Mouse (Mus musculus) limb, embryonic 14.5 days (tissue): ENCODE data around the gene Cdc14a. TPM values are rescaled to one million over a fixed set of nuclear protein-coding genes. Genes with fewer than 3 reads are reported as not detected.

Experiments used
- ATAC-seq: fragments of 200-750 bp; cut with Nextera tagmentation; 2 replicates; pipeline ENCODE4 v1.8.0; 2017; ENCODE audit warnings: low read depth, moderate number of reproducible peaks, moderate TSS enrichment; ENCODE audit not compliant: low FRiP score
- DNase-seq: peaks from one replicate; pipeline ENCODE4 v3.0.0-alpha.2; 2015; ENCODE audit warnings: low spot score
- H3K27ac ChIP-seq: fragments of 300-500 bp; sonication (generic); replicated peaks from 2 replicates; pipeline ENCODE4 v1.5.1; 2014; ENCODE audit warnings: low read depth, mild to moderate bottlenecking, low read length, moderate library complexity, mixed read lengths
- H3K27me3 ChIP-seq: fragments of 300-500 bp; sonication (generic); 2 replicates; pipeline ENCODE4 v1.6.1; 2014; ENCODE audit warnings: low read length, mixed read lengths; ENCODE audit not compliant: control insufficient read depth, insufficient read depth
- H3K36me3 ChIP-seq: fragments of 300-500 bp; sonication (generic); 2 replicates; pipeline ENCODE4 v1.6.1; 2014; ENCODE audit warnings: mild to moderate bottlenecking, low read length, moderate library complexity, mixed read lengths; ENCODE audit not compliant: control insufficient read depth, insufficient read depth
- H3K4me1 ChIP-seq: fragments of 300-500 bp; sonication (generic); 2 replicates; pipeline ENCODE4 v1.6.1; 2014; ENCODE audit warnings: antibody characterized with exemption, low read length, mixed read lengths; ENCODE audit not compliant: control insufficient read depth, insufficient read depth
- H3K4me2 ChIP-seq: fragments of 300-500 bp; sonication (generic); replicated peaks from 2 replicates; pipeline ENCODE4 v1.6.1; 2014; ENCODE audit warnings: low read depth, mild to moderate bottlenecking, low read length, moderate library complexity; ENCODE audit not compliant: severe bottlenecking
- H3K4me3 ChIP-seq: fragments of 300-500 bp; sonication (generic); replicated peaks from 2 replicates; pipeline ENCODE4 v1.5.1; 2014; ENCODE audit warnings: low read length
- H3K9ac ChIP-seq: fragments of 300-500 bp; sonication (generic); 2 replicates; pipeline ENCODE4 v1.6.1; 2014; ENCODE audit warnings: mild to moderate bottlenecking, low read depth, low read length, moderate library complexity; ENCODE audit not compliant: severe bottlenecking
- H3K9me3 ChIP-seq: fragments of 300-500 bp; sonication (generic); 2 replicates; pipeline ENCODE4 v1.6.1; 2016; ENCODE audit warnings: low read length; ENCODE audit not compliant: control insufficient read depth
- POLR2A ChIP-seq: fragments of 200-500 bp; IDR thresholded peaks from 2 replicates; pipeline ENCODE4 v1.8.0; 2012; ENCODE audit warnings: inconsistent platforms, mild to moderate bottlenecking, moderate library complexity, borderline replicate concordance; ENCODE audit not compliant: insufficient read depth, insufficient read length; ENCODE audit errors: extremely low read depth
- WGBS: fragments of 180-500 bp; shearing (Covaris S2); extraction: QIAGEN DNeasy Blood & Tissue Kit; methylation state at CpG from one replicate; pipeline ENCODE4 v1.1.7; 2014; 5-methylcytosine and 5-hydroxymethylcytosine counted together
- polyA plus RNA-seq, 2 experiments: library from polyadenylated mRNA; depleted of rRNA in 1 of 2; stranded (reverse) in 1 of 2; unstranded in 1 of 2; fragments of >200 nt; fragmentation: Nextera tagmentation in 1 of 2; extraction: Ambion mirVana in 1 of 2; gene quantifications; 2 replicates each; pipeline versions ENCODE4 v1.2.1 to v1.2.3; 2012 to 2014

The Cdc14a gene
- polyA plus RNA-seq, 2 experiments = 8.4 TPM

- DNase-seq = no peak
- Histone ChIP-seq H3K4me1 (no peaks in the 10 kb centered on the region), H3K27ac (no peak overlapping the region), H3K9me3 (no peaks in the 10 kb centered on the region), H3K27me3 (no peaks in the 10 kb centered on the region), H3K36me3 (peaks cover 10% of the 10 kb centered on the region), H3K4me2 (no peak overlapping the region), H3K9ac (no peak overlapping the region), H3K4me3 (no peak overlapping the region)
- ATAC-seq = no peak
- WGBS = 91% methylated on average over 5 of the region's 5 CpGs
- no peak for TF ChIP-seq POLR2A
Observed at GRCm38 (mm10) chr3:116319696-116320095, 104.1 kb downstream of the Cdc14a start.

- Histone ChIP-seq H3K4me1 (no peaks in the 10 kb centered on the region), H3K4me3 (no peak overlapping the region), H3K9me3 (no peaks in the 10 kb centered on the region), H3K36me3 (peaks cover 10% of the 10 kb centered on the region; the same call in 1 of the 2 replicates), H3K9ac (no peak overlapping the region), H3K27me3 (no peaks in the 10 kb centered on the region), H3K4me2 (no peak overlapping the region), H3K27ac (no peak overlapping the region)
- no peak for DNase-seq
- no peak for TF ChIP-seq POLR2A
- ATAC-seq = no peak
- 80% methylated on average over 4 of the region's 4 CpGs for WGBS
Observed at GRCm38 (mm10) chr3:116311838-116312237, 112.0 kb downstream of the Cdc14a start.

GRCm38 (mm10) chr3:116311173-116311572 is 112.7 kb downstream of the Cdc14a start:
- no peak for DNase-seq
- Histone ChIP-seq H3K27ac (no peak overlapping the region), H3K4me1 (no peaks in the 10 kb centered on the region), H3K4me3 (no peak overlapping the region), H3K36me3 (peaks cover 10% of the 10 kb centered on the region; the same call in 1 of the 2 replicates), H3K4me2 (no peak overlapping the region), H3K9me3 (no peaks in the 10 kb centered on the region), H3K27me3 (no peaks in the 10 kb centered on the region), H3K9ac (no peak overlapping the region)
- 100% methylated on average over 2 of the region's 2 CpGs for WGBS
- TF ChIP-seq POLR2A = no peak
- no peak for ATAC-seq

- no peaks in the 10 kb centered on the region for H3K27me3 ChIP-seq
- H3K4me1 ChIP-seq = no peaks in the 10 kb centered on the region
- no peak overlapping the region for H3K27ac ChIP-seq
- H3K4me3 ChIP-seq = no peak overlapping the region
- H3K4me2 ChIP-seq = no peak overlapping the region
- ATAC-seq (no peak), DNase-seq (no peak)
- H3K36me3 ChIP-seq = peaks cover 6% of the 10 kb centered on the region; the same call in 1 of the 2 replicates
- WGBS = 95% methylated on average over 4 of the region's 4 CpGs
- no peak for TF ChIP-seq POLR2A
- H3K9ac ChIP-seq = no peak overlapping the region
- no peaks in the 10 kb centered on the region for H3K9me3 ChIP-seq
Observed at GRCm38 (mm10) chr3:116310672-116311071, 113.2 kb downstream of the Cdc14a start.

GRCm38 (mm10) chr3:116310033-116310432 is 113.8 kb downstream of the Cdc14a start:
- H3K27ac ChIP-seq = no peak overlapping the region
- ATAC-seq (no peak), DNase-seq (no peak)
- H3K27me3 ChIP-seq = no peaks in the 10 kb centered on the region
- no peaks in the 10 kb centered on the region for H3K9me3 ChIP-seq
- no peak for TF ChIP-seq POLR2A
- H3K4me1 ChIP-seq = no peaks in the 10 kb centered on the region
- H3K9ac ChIP-seq = no peak overlapping the region
- no peak overlapping the region for H3K4me3 ChIP-seq
- H3K4me2 ChIP-seq = no peak overlapping the region
- WGBS = 87% methylated on average over 10 of the region's 10 CpGs
- 0 out of 2 replicates have a peak, but pooled peaks cover 5% of the 10 kb centered on the region for H3K36me3 ChIP-seq
